In the genomic region with DNA sequence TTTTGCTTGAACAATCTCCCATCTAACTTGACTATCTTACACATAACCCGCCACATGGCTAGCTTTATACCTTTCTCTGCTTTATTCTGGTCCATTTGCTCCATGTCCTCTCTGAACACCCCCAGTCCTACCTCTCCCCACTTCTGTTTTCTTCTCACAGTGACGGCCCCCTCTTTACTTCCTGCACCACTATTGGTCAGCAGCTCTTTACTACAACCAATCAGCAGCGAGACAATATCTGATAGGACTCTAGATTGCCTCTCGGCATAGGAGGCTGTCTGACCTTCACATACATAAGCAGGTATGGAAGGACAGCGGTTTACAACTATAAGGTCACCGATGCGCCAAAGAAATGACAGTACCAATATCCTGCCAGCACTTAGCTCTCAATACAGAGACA, we compare ENCODE assay signal across 24 mouse cellular contexts. TPM values are rescaled to one million over a fixed set of nuclear protein-coding genes. Genes with fewer than 3 reads are reported as not detected.
"Had no signal": no experiment of that assay in that cellular context is flagged by ENCODE, and none has a peak within 500 bp of the region (broad histone marks: within the 10 kb centered on the region; RNA-seq: fewer than 3 reads in every experiment).

No protein-coding gene starts in this region.

- DNase-seq: retina, postnatal 1 day; right cerebral cortex, adult 18-20 months; right cerebral cortex, postnatal 14 days; right cerebral cortex, postnatal 25 days; right cerebral cortex, postnatal 4 days; spleen, adult 18-20 months; thymus, adult 18-20 months; thymus, adult 2 months; thymus, postnatal 14 days; thymus, postnatal 25 days; thymus, postnatal 36 days; thymus, postnatal 4 days had no signal

- H3K4me1 ChIP-seq: neural tube, embryonic 13.5 days; neural tube, embryonic 15.5 days; stomach, embryonic 15.5 days had no signal

- H3K4me3 ChIP-seq: neural tube, embryonic 13.5 days; neural tube, embryonic 15.5 days; stomach, embryonic 15.5 days had no signal

- H3K27me3 ChIP-seq: neural tube, embryonic 13.5 days; neural tube, embryonic 15.5 days; stomach, embryonic 15.5 days had no signal

- H3K36me3 ChIP-seq: neural tube, embryonic 13.5 days; stomach, embryonic 15.5 days had no signal

- H3K9me3 ChIP-seq: neural tube, embryonic 13.5 days; neural tube, embryonic 15.5 days; stomach, embryonic 15.5 days had no signal

- H3K27ac ChIP-seq: neural tube, embryonic 13.5 days; neural tube, embryonic 15.5 days; stomach, embryonic 15.5 days; stomach, postnatal 0 days had no signal

- H3K9ac ChIP-seq: neural tube, embryonic 13.5 days; neural tube, embryonic 15.5 days; stomach, embryonic 15.5 days had no signal

RNA-seq across cellular contexts. Expression of a gene that starts 39.6 kb away (rescaled TPM):
- total RNA-seq: neutrophil, adult 5-6 weeks had no signal
- polyA plus RNA-seq: small intestine, adult 2 months; spleen, adult 2 months; stomach, embryonic 14.5 days; stomach, embryonic 15.5 days; stomach, embryonic 16.5 days; testis, adult 2 months; urinary bladder, adult 2 months had no signal

RNA-seq across cellular contexts. Expression of a gene that starts 52.8 kb away (rescaled TPM):
- total RNA-seq: neutrophil, adult 5-6 weeks had no signal
- polyA plus RNA-seq: neural tube, embryonic 15.5 days; small intestine, adult 2 months; spleen, adult 2 months; stomach, embryonic 15.5 days; stomach, embryonic 16.5 days; stomach, postnatal 0 days; testis, adult 2 months; thymus, adult 2 months; thymus, postnatal 0 days; urinary bladder, adult 2 months had no signal
